Mouse (Mus musculus): ENCODE measurements around the gene Nmnat2.
"Not testable (repeated sequence)": the region's sequence is repeated elsewhere in the genome, so short reads cannot be mapped to it uniquely, and the experiment has no call there.

Gene Nmnat2

GRCm38 (mm10) chr1:153062547-153062946 lies 107.8 kb downstream of the Nmnat2 start:
- no peak for DNase-seq

GRCm38 (mm10) chr1:153064784-153065390 lies 110.1 kb downstream of the Nmnat2 start:
- DNase-seq = no peak

GRCm38 (mm10) chr1:153065473-153066386 lies 110.9 kb downstream of the Nmnat2 start:
- DNase-seq = peak; percentile 70

- DNase-seq = no peak
Measured at GRCm38 (mm10) chr1:153066387-153066781, 111.6 kb downstream of the Nmnat2 start.

GRCm38 (mm10) chr1:153071563-153071962 lies 116.8 kb downstream of the Nmnat2 start:
- DNase-seq = no peak

GRCm38 (mm10) chr1:153071995-153072394 lies 117.2 kb downstream of the Nmnat2 start:
- DNase-seq = no peak

GRCm38 (mm10) chr1:153072711-153073110 lies 117.9 kb downstream of the Nmnat2 start:
- DNase-seq = no peak

GRCm38 (mm10) chr1:153073441-153073840 lies 118.6 kb downstream of the Nmnat2 start:
- DNase-seq = no peak

- no peak for DNase-seq
Measured at GRCm38 (mm10) chr1:153075087-153075736, 120.4 kb downstream of the Nmnat2 start.

- no peak for DNase-seq
Measured at GRCm38 (mm10) chr1:153075955-153076354, 121.2 kb downstream of the Nmnat2 start.

- not testable (repeated sequence) for DNase-seq
Measured at GRCm38 (mm10) chr1:153083233-153083632, 128.4 kb downstream of the Nmnat2 start.

- DNase-seq = no peak
Measured at GRCm38 (mm10) chr1:153084191-153084590, 129.4 kb downstream of the Nmnat2 start.

- DNase-seq = no peak
Measured at GRCm38 (mm10) chr1:153085198-153085597, 130.4 kb downstream of the Nmnat2 start.

- no peak for DNase-seq
Measured at GRCm38 (mm10) chr1:153087771-153088170, 133.0 kb downstream of the Nmnat2 start.

- DNase-seq = no peak
Measured at GRCm38 (mm10) chr1:153090081-153090480, 135.3 kb downstream of the Nmnat2 start.

- DNase-seq = no peak
Measured at GRCm38 (mm10) chr1:153090807-153091206, 136.0 kb downstream of the Nmnat2 start.

- DNase-seq = peak; percentile 80
Measured at GRCm38 (mm10) chr1:153091438-153092236, 136.8 kb downstream of the Nmnat2 start.

- DNase-seq = peak; percentile 77
Measured at GRCm38 (mm10) chr1:153092237-153092975, 137.6 kb downstream of the Nmnat2 start.

- no peak for DNase-seq
Measured at GRCm38 (mm10) chr1:153093172-153093571, 138.4 kb downstream of the Nmnat2 start.

GRCm38 (mm10) chr1:153093581-153093980 lies 138.8 kb downstream of the Nmnat2 start:
- DNase-seq = no peak

- no peak for DNase-seq
Measured at GRCm38 (mm10) chr1:153094226-153095076, 139.7 kb downstream of the Nmnat2 start.
